Mouse (Mus musculus): Measurements from ENCODE around the gene Rnf113a1. TPM values are rescaled to one million over a fixed set of nuclear protein-coding genes. Genes with fewer than 3 reads are reported as not detected.
A peak's percentile ranks its signal among the peaks of the same experiment; 100 is the strongest.
"Not testable (repeated sequence)": the region's sequence is repeated elsewhere in the genome, so short reads cannot be mapped to it uniquely, and the experiment has no call there.

The Rnf113a1 gene
- polyA plus RNA-seq, 1 experiment from 2014 or later: 15.6 TPM

DNA sequence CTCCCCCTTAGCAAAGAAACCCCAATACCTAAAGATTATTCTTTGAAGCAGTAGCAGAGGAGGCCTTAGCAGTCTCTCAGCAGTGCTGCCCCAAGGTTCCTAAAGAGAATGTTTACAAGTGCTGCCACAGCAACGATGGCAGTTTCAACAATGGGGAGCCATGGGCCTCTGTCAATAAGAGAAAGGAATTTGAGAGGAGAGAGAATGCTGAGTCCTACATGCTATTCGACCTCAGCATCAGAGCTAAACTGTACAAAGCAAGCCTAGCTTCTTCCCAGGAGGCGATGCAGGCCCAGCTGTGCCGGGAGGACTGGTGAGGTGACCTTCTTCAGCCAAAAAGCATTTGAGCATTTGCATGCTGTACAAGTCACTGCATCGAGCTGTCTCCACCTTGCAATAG lies 22.3 kb upstream of the Rnf113a1 start, which contains the start of gene Akap14:
Gene Akap14, minus strand, starts transcription at position 101 of the 400 bp plus-strand sequence.
- Histone ChIP-seq H3K36me3 (replicated peaks; ENCODE audit: control insufficient read depth, insufficient read depth, low read depth, low read length) (no peaks in the 10 kb centered on the region), H3K9ac (replicated peaks; ENCODE audit: low read length) (no peak within 1 kb of the TSS), H3K4me3 (ENCODE audit: low read depth, low read length) (no peak within 1 kb of the TSS), H3K4me1 (ENCODE audit: control insufficient read depth, insufficient read depth, low read length) (no peaks in the 10 kb centered on the region), H3K27ac (replicated peaks; ENCODE audit: low read depth, low read length) (no peak within 1 kb of the TSS), H3K4me2 (ENCODE audit: low read depth, low read length) (no peak within 1 kb of the TSS), H3K27me3 (ENCODE audit: control insufficient read depth, insufficient read depth, low read length) (no peaks in the 10 kb centered on the region), H3K9me3 (replicated peaks; ENCODE audit: control insufficient read depth, low read length) (no peaks in the 10 kb centered on the region)
- 55% methylated on average over 5 of the region's 5 CpGs for WGBS
- no peak for ATAC-seq (replicated peaks; ENCODE audit: insufficient number of reproducible peaks, low FRiP score, low TSS enrichment, low read depth)
- no peak for DNase-seq (ENCODE audit: low spot score)

DNA sequence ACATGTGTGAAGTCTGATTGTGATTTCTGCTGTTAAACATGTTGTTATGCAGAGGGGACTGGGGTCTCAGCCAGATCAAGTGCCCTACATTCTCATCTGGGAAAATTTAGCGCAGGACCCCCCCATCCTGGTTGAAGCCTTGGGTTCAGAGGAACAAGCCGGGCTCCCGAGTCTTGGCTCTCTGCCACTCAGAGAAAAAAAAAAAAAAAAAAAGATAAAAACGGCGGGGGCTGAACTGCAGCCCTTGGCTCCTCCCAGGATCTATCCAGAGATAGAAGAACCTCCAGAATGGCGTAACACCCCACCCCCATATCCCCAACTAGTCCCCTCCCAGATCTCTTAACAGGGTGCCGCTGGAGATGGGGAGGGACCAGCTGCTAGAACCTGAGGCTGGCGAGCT lies 6.6 kb upstream of the Rnf113a1 start:
- H3K27ac ChIP-seq (replicated peaks; ENCODE audit: low read depth, low read length); H3K4me3 ChIP-seq (ENCODE audit: low read depth, low read length); H3K4me1 ChIP-seq (ENCODE audit: control insufficient read depth, insufficient read depth, low read length); H3K9me3 ChIP-seq (replicated peaks; ENCODE audit: control insufficient read depth, low read length); H3K9ac ChIP-seq (replicated peaks; ENCODE audit: low read length); DNase-seq (ENCODE audit: low spot score); H3K4me2 ChIP-seq (ENCODE audit: low read depth, low read length); ATAC-seq (replicated peaks; ENCODE audit: insufficient number of reproducible peaks, low FRiP score, low TSS enrichment, low read depth); H3K27me3 ChIP-seq (ENCODE audit: control insufficient read depth, insufficient read depth, low read length); H3K36me3 ChIP-seq (replicated peaks; ENCODE audit: control insufficient read depth, insufficient read depth, low read depth, low read length): not testable (repeated sequence)
- 76% methylated on average over 8 of the region's 8 CpGs for WGBS

DNA sequence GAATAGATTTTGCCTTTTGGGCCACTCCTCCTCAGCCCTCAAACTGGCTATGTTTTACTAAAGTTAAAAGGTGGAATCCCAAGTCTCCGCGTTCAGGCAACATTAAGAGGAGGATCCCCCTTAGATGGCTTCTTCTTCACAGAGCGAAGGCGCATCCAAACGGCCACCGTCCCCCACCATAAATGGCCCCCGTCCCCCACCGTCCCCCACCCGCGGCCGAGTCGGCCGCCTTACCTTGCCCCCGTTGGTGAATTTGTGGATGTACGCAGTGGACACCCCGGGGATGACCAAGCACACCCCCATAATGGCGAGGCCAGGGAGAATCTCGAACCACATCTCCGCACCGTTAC lies 315 bp upstream of the Rnf113a1 start:
- Histone ChIP-seq H3K27me3 (ENCODE audit: control insufficient read depth, insufficient read depth, low read length) (no peaks in the 10 kb centered on the region), H3K36me3 (replicated peaks; ENCODE audit: control insufficient read depth, insufficient read depth, low read depth, low read length) (no peaks in the 10 kb centered on the region), H3K27ac (replicated peaks; ENCODE audit: low read depth, low read length) (no peak overlapping the region), H3K4me1 (ENCODE audit: control insufficient read depth, insufficient read depth, low read length) (no peaks in the 10 kb centered on the region), H3K4me2 (ENCODE audit: low read depth, low read length) (peak overlapping the region; percentile 44), H3K4me3 (ENCODE audit: low read depth, low read length) (peak overlapping the region; percentile 51), H3K9ac (replicated peaks; ENCODE audit: low read length) (peak overlapping the region; percentile 37), H3K9me3 (replicated peaks; ENCODE audit: control insufficient read depth, low read length) (no peaks in the 10 kb centered on the region)
- DNase-seq (ENCODE audit: low spot score): no peak
- 10% methylated on average over 17 of the region's 20 CpGs for WGBS
- ATAC-seq (replicated peaks; ENCODE audit: insufficient number of reproducible peaks, low FRiP score, low TSS enrichment, low read depth): no peak

DNA sequence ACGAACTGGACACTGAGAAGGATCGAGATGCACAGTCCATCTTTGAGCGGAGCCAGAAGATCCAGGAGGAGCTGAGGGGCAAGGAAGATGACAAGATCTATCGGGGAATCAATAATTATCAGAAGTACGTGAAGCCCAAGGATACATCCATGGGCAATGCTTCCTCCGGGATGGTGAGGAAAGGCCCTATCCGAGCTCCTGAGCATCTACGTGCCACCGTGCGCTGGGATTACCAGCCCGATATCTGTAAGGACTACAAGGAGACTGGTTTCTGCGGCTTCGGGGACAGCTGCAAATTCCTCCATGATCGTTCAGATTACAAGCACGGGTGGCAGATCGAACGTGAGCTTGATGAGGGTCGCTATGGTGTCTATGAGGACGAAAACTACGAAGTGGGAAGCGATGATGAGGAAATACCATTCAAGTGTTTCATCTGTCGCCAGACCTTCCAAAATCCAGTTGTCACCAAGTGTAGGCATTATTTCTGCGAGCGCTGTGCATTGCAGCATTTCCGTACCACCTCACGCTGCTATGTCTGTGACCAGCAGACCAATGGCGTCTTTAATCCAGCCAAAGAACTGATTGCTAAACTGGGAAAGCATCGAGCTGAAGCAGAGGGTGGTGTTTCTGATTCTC lies 817 bp downstream of the Rnf113a1 start:
- ATAC-seq (replicated peaks; ENCODE audit: insufficient number of reproducible peaks, low FRiP score, low TSS enrichment, low read depth) (no peak), DNase-seq (ENCODE audit: low spot score) (no peak)

DNA sequence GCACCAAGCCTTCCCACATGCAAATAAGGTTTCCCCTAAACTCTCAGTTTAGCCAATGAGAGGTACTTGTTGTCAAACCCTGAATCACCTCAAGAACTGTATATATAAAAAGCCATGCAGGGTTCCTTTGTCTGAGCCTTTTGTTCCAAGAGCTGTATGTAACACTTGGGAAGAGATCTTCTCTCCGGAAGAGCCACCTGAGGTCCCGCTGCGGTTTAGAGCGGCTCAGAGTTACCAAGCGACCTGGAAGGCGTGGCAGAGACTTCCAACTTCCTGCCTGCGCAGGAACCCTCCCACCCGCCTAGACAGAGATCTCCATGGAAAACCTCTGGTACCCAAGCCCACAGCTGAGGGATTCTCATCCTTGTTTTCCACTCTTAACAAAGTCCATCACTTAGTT lies 7.6 kb downstream of the Rnf113a1 start:
- 58% methylated on average over 8 of the region's 8 CpGs for WGBS
- Histone ChIP-seq H3K4me2 (ENCODE audit: low read depth, low read length) (no peak overlapping the region), H3K36me3 (replicated peaks; ENCODE audit: control insufficient read depth, insufficient read depth, low read depth, low read length) (no peaks in the 10 kb centered on the region), H3K27me3 (ENCODE audit: control insufficient read depth, insufficient read depth, low read length) (no peaks in the 10 kb centered on the region), H3K4me3 (ENCODE audit: low read depth, low read length) (no peak overlapping the region), H3K9ac (replicated peaks; ENCODE audit: low read length) (no peak overlapping the region), H3K27ac (replicated peaks; ENCODE audit: low read depth, low read length) (no peak overlapping the region), H3K4me1 (ENCODE audit: control insufficient read depth, insufficient read depth, low read length) (no peaks in the 10 kb centered on the region), H3K9me3 (replicated peaks; ENCODE audit: control insufficient read depth, low read length) (no peaks in the 10 kb centered on the region)
- ATAC-seq (replicated peaks; ENCODE audit: insufficient number of reproducible peaks, low FRiP score, low TSS enrichment, low read depth) (no peak), DNase-seq (ENCODE audit: low spot score) (no peak)

More for the DNA sequence above, 817 bp downstream of the Rnf113a1 start:
- Histone ChIP-seq H3K4me3 (ENCODE audit: low read depth, low read length) (peak overlapping the region; percentile 51), H3K27me3 (ENCODE audit: control insufficient read depth, insufficient read depth, low read length) (no peaks in the 10 kb centered on the region), H3K4me2 (ENCODE audit: low read depth, low read length) (peak overlapping the region; percentile 46), H3K9ac (replicated peaks; ENCODE audit: low read length) (peak overlapping the region; percentile 64), H3K27ac (replicated peaks; ENCODE audit: low read depth, low read length) (no peak overlapping the region), H3K9me3 (replicated peaks; ENCODE audit: control insufficient read depth, low read length) (no peaks in the 10 kb centered on the region), H3K36me3 (replicated peaks; ENCODE audit: control insufficient read depth, insufficient read depth, low read depth, low read length) (no peaks in the 10 kb centered on the region), H3K4me1 (ENCODE audit: control insufficient read depth, insufficient read depth, low read length) (no peaks in the 10 kb centered on the region)
- 21% methylated on average over 28 of the region's 28 CpGs for WGBS

DNA sequence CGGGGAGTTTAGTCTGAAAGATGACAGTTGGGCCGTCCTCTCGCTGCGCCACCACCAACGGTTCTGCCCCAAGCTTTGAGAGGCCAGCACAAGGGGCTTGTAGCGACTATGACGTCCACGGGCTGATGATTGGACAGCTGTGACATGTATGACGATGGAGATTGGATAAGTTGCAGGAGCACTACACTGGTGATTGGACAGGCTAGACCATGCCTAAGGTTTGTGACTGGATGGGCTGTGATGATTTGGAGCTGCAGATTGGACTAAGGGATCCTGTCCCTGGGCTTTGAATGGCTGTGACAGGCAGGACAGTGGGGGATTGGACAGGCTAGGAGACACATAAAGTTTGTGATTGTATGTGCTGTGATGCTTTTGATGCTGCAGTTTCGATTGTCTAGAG lies 19.9 kb downstream of the Rnf113a1 start, which contains the start of gene Gm9:
Gene Gm9, minus strand, starts transcription at position 101 of the 400 bp plus-strand sequence.
- no peak within 1 kb of the TSS for H3K4me2 ChIP-seq (ENCODE audit: low read depth, low read length)
- H3K27ac ChIP-seq (replicated peaks; ENCODE audit: low read depth, low read length): no peak within 1 kb of the TSS
- no peaks in the 10 kb centered on the region for H3K4me1 ChIP-seq (ENCODE audit: control insufficient read depth, insufficient read depth, low read length)
- H3K9me3 ChIP-seq (replicated peaks; ENCODE audit: control insufficient read depth, low read length): no peaks in the 10 kb centered on the region
- no peaks in the 10 kb centered on the region for H3K36me3 ChIP-seq (replicated peaks; ENCODE audit: control insufficient read depth, insufficient read depth, low read depth, low read length)
- H3K4me3 ChIP-seq (ENCODE audit: low read depth, low read length): no peak within 1 kb of the TSS
- no peaks in the 10 kb centered on the region for H3K27me3 ChIP-seq (ENCODE audit: control insufficient read depth, insufficient read depth, low read length)
- no peak for DNase-seq (ENCODE audit: low spot score)
- H3K9ac ChIP-seq (replicated peaks; ENCODE audit: low read length): no peak within 1 kb of the TSS
- WGBS: 87% methylated on average over 10 of the region's 10 CpGs
- no peak for ATAC-seq (replicated peaks; ENCODE audit: insufficient number of reproducible peaks, low FRiP score, low TSS enrichment, low read depth)

DNA sequence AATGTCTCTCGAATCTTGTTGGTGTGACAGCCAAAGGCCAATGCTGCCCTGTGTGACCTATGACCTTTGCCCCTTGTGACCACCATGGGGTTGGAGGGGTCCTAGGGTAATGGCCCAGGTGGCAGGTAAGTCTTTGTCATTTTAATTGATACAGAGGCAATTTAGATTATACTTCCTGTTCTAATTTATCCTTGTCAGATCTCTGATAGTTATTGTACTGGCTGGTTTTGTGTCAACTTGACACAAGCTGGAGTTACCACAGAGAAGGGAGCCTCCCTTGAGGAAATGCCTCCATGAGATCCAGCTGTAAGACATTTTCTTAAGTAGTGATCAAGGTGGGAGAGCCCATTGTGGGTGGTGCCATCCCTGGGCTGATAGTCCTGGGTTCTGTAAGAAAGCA lies 31.1 kb downstream of the Rnf113a1 start, which contains the start of gene Rhox1:
Gene Rhox1, minus strand, starts transcription at position 101 of the 400 bp plus-strand sequence.
- DNase-seq (ENCODE audit: low spot score); H3K36me3 ChIP-seq (replicated peaks; ENCODE audit: control insufficient read depth, insufficient read depth, low read depth, low read length); H3K27me3 ChIP-seq (ENCODE audit: control insufficient read depth, insufficient read depth, low read length); H3K9me3 ChIP-seq (replicated peaks; ENCODE audit: control insufficient read depth, low read length); H3K4me1 ChIP-seq (ENCODE audit: control insufficient read depth, insufficient read depth, low read length); H3K4me3 ChIP-seq (ENCODE audit: low read depth, low read length); ATAC-seq (replicated peaks; ENCODE audit: insufficient number of reproducible peaks, low FRiP score, low TSS enrichment, low read depth); H3K4me2 ChIP-seq (ENCODE audit: low read depth, low read length); H3K27ac ChIP-seq (replicated peaks; ENCODE audit: low read depth, low read length); H3K9ac ChIP-seq (replicated peaks; ENCODE audit: low read length): not testable (repeated sequence)
- WGBS: 65% methylated on average over 1 of the region's 1 CpGs

Data from embryonic facial prominence, embryonic 11.5 days (tissue).